In genomic region chr11:64297825-64298224, GRCm38 (mm10) we compare ENCODE assay signal across 24 mouse cellular contexts.
"Had no signal": no experiment of that assay in that cellular context is flagged by ENCODE, and none has a peak within 500 bp of the region (broad histone marks: within the 10 kb centered on the region; RNA-seq: fewer than 3 reads in every experiment).

No protein-coding gene starts in this region.

- H3K4me1 ChIP-seq: neural tube, embryonic 12.5 days; stomach, embryonic 15.5 days had no signal

- H3K9me3 ChIP-seq: intestine, embryonic 15.5 days; limb, embryonic 15.5 days; midbrain, embryonic 13.5 days; neural tube, embryonic 12.5 days; neural tube, embryonic 15.5 days; stomach, embryonic 15.5 days had no signal

- H3K27me3 ChIP-seq: intestine, embryonic 15.5 days; limb, embryonic 15.5 days; midbrain, embryonic 13.5 days; neural tube, embryonic 12.5 days; neural tube, embryonic 15.5 days; stomach, embryonic 15.5 days had no signal

- H3K4me2 ChIP-seq: intestine, embryonic 15.5 days; limb, embryonic 15.5 days; liver, embryonic 11.5 days; lung, embryonic 14.5 days; midbrain, embryonic 13.5 days; neural tube, embryonic 12.5 days; neural tube, embryonic 15.5 days; stomach, embryonic 15.5 days had no signal

- H3K4me3 ChIP-seq: intestine, embryonic 15.5 days; layer of hippocampus, adult 2 months; left cerebral cortex, adult 2 months; limb, embryonic 15.5 days; midbrain, embryonic 13.5 days; neural tube, embryonic 12.5 days; neural tube, embryonic 15.5 days; stomach, embryonic 15.5 days had no signal

- H3K27ac ChIP-seq: intestine, embryonic 15.5 days; layer of hippocampus, adult 2 months; left cerebral cortex, adult 2 months; limb, embryonic 15.5 days; liver, embryonic 14.5 days; midbrain, embryonic 13.5 days; neural tube, embryonic 12.5 days; neural tube, embryonic 15.5 days; stomach, embryonic 15.5 days had no signal

- H3K9ac ChIP-seq: intestine, embryonic 15.5 days; limb, embryonic 15.5 days; liver, embryonic 14.5 days; liver, postnatal 0 days; lung, embryonic 14.5 days; midbrain, embryonic 13.5 days; neural tube, embryonic 12.5 days; neural tube, embryonic 15.5 days; stomach, embryonic 15.5 days had no signal

- DNase-seq: kidney, adult 11 months; kidney, adult 9 months; kidney, postnatal 25 days; layer of hippocampus, adult 9-11 months; layer of hippocampus, postnatal 36 days; liver, postnatal 0 days; lung, embryonic 14.5 days; lung, postnatal 4 days; right cerebral cortex, adult 18-20 months; right cerebral cortex, postnatal 14 days; right cerebral cortex, postnatal 4 days; thymus, postnatal 25 days had no signal

- ATAC-seq: intestine, embryonic 15.5 days; liver, postnatal 0 days; lung, postnatal 0 days; midbrain, embryonic 13.5 days; midbrain, embryonic 16.5 days had no signal

- H3K36me3 ChIP-seq: intestine, embryonic 15.5 days; limb, embryonic 15.5 days; midbrain, embryonic 13.5 days; neural tube, embryonic 12.5 days; neural tube, embryonic 15.5 days; stomach, embryonic 15.5 days had no signal
